7 mouse cellular contexts compared by ENCODE assay signal in genomic region chr10:127266112-127267091, GRCm38 (mm10). TPM values are rescaled to one million over a fixed set of nuclear protein-coding genes. Genes with fewer than 3 reads are reported as not detected.
DNase-seq lines count a peak whose midpoint lies in the region; ATAC-seq lines count a peak whose summit lies in the region.

Dctn2 (plus strand) TSS chr10:127266368.

- WGBS in embryonic facial prominence, embryonic 11.5 days, result under 1% methylated on average over 70 of the region's 70 CpGs
- WGBS in limb, embryonic 11.5 days, result under 1% methylated on average over 70 of the region's 70 CpGs
- under 1% methylated on average over 70 of the region's 70 CpGs for WGBS in midbrain, embryonic 14.5 days

- DNase-seq in adrenal gland, postnatal 14 days, result peak; percentile 97
- peak; percentile 96 for DNase-seq in embryonic facial prominence, embryonic 11.5 days (ENCODE audit: low spot score)
- DNase-seq in heart, adult 11 months, result peak; percentile 100
- peak; percentile 93 for DNase-seq in kidney, adult 18-20 months
- DNase-seq in limb, embryonic 11.5 days (ENCODE audit: low spot score), result peak; percentile 96
- peak; percentile 96 for DNase-seq in midbrain, embryonic 14.5 days
- peak; percentile 83 to 84 for DNase-seq in spleen, adult 18-20 months

- H3K9ac ChIP-seq in embryonic facial prominence, embryonic 11.5 days (replicated peaks; ENCODE audit: low read length), result peak within 1 kb of the TSS; percentile 92
- peak within 1 kb of the TSS; percentile 97 for H3K9ac ChIP-seq in limb, embryonic 11.5 days (ENCODE audit: low read length)
- peak within 1 kb of the TSS; percentile 100 for H3K9ac ChIP-seq in midbrain, embryonic 14.5 days (replicated peaks; ENCODE audit: low read length)

- peaks cover 11% of the 10 kb centered on the region for H3K27me3 ChIP-seq in embryonic facial prominence, embryonic 11.5 days (ENCODE audit: control insufficient read depth, insufficient read depth, low read length)
- H3K27me3 ChIP-seq in limb, embryonic 11.5 days (ENCODE audit: control insufficient read depth, insufficient read depth, low read length), result peaks cover 17% of the 10 kb centered on the region; the same call in 1 of the 2 replicates
- H3K27me3 ChIP-seq in midbrain, embryonic 14.5 days (ENCODE audit: control insufficient read depth, insufficient read depth, low read length), result no peaks in the 10 kb centered on the region

- ATAC-seq in embryonic facial prominence, embryonic 11.5 days (replicated peaks; ENCODE audit: insufficient number of reproducible peaks, low FRiP score, low TSS enrichment, low read depth), result peak; percentile 96
- ATAC-seq in limb, embryonic 11.5 days (ENCODE audit: insufficient number of reproducible peaks, low FRiP score, low TSS enrichment, low read depth), result peak; percentile 95
- peak; percentile 96 for ATAC-seq in midbrain, embryonic 14.5 days (ENCODE audit: low FRiP score, low TSS enrichment)

- no peaks in the 10 kb centered on the region; the same call in 1 of the 2 replicates for H3K36me3 ChIP-seq in embryonic facial prominence, embryonic 11.5 days (replicated peaks; ENCODE audit: control insufficient read depth, insufficient read depth, low read depth, low read length)
- H3K36me3 ChIP-seq in limb, embryonic 11.5 days (ENCODE audit: control insufficient read depth, insufficient read depth, low read length), result no peaks in the 10 kb centered on the region
- H3K36me3 ChIP-seq in midbrain, embryonic 14.5 days (ENCODE audit: control insufficient read depth, insufficient read depth, low read length), result peaks cover 33% of the 10 kb centered on the region

- H3K4me3 ChIP-seq in embryonic facial prominence, embryonic 11.5 days (ENCODE audit: low read depth, low read length), result peak within 1 kb of the TSS; percentile 77
- peak within 1 kb of the TSS; percentile 100 for H3K4me3 ChIP-seq in limb, embryonic 11.5 days (ENCODE audit: low read depth, low read length)
- peak within 1 kb of the TSS; percentile 100 for H3K4me3 ChIP-seq in midbrain, embryonic 14.5 days (replicated peaks; ENCODE audit: low read depth, low read length)

- no peaks in the 10 kb centered on the region; the same call in 1 of the 2 replicates for H3K4me1 ChIP-seq in embryonic facial prominence, embryonic 11.5 days (ENCODE audit: control insufficient read depth, insufficient read depth, low read length)
- peaks cover 9% of the 10 kb centered on the region for H3K4me1 ChIP-seq in limb, embryonic 11.5 days (ENCODE audit: control insufficient read depth, insufficient read depth, low read length)
- peaks cover 19% of the 10 kb centered on the region for H3K4me1 ChIP-seq in midbrain, embryonic 14.5 days (ENCODE audit: control insufficient read depth, insufficient read depth, low read length)

- H3K4me2 ChIP-seq in embryonic facial prominence, embryonic 11.5 days (ENCODE audit: low read depth, low read length), result peak within 1 kb of the TSS; percentile 69
- H3K4me2 ChIP-seq in limb, embryonic 11.5 days (ENCODE audit: low read depth, severe bottlenecking), result peak within 1 kb of the TSS; percentile 90
- H3K4me2 ChIP-seq in midbrain, embryonic 14.5 days (ENCODE audit: low read length), result peak within 1 kb of the TSS; percentile 96

- H3K9me3 ChIP-seq in embryonic facial prominence, embryonic 11.5 days (replicated peaks; ENCODE audit: control insufficient read depth, low read length), result no peaks in the 10 kb centered on the region
- no peaks in the 10 kb centered on the region for H3K9me3 ChIP-seq in limb, embryonic 11.5 days (ENCODE audit: control insufficient read depth, low read length)
- H3K9me3 ChIP-seq in midbrain, embryonic 14.5 days (ENCODE audit: control insufficient read depth, low read length), result no peaks in the 10 kb centered on the region

- peak within 1 kb of the TSS; percentile 63; the same call in 1 of the 2 replicates for H3K27ac ChIP-seq in embryonic facial prominence, embryonic 11.5 days (replicated peaks; ENCODE audit: low read depth, low read length)
- peak within 1 kb of the TSS; percentile 68; the same call in 1 of the 2 replicates for H3K27ac ChIP-seq in limb, embryonic 11.5 days (replicated peaks; ENCODE audit: low read depth, low read length)
- peak within 1 kb of the TSS; percentile 95 for H3K27ac ChIP-seq in midbrain, embryonic 14.5 days (replicated peaks; ENCODE audit: low read depth, low read length)

RNA-seq across cellular contexts. Expression of gene Dctn2, which starts in this region (rescaled TPM):
- 142 and 153 TPM in 2 replicates for total RNA-seq in adrenal gland, postnatal 14 days (2021)
- 162 and 180 TPM in 2 replicates for polyA plus RNA-seq in embryonic facial prominence, embryonic 11.5 days (2014; fragmentation: Nextera tagmentation; extraction: Ambion mirVana)
- polyA plus RNA-seq in limb, embryonic 11.5 days (2014; fragmentation: Nextera tagmentation; extraction: Ambion mirVana), result 160 and 170 TPM in 2 replicates
- polyA plus RNA-seq in midbrain, embryonic 14.5 days (2014; fragmentation: Nextera tagmentation; extraction: Ambion mirVana), result 295 and 323 TPM in 2 replicates

Comparison
In these comparisons a context has a peak if more than half of its experiments do, and no peak if none do; other contexts are left out.
1. Peak in every context shown above with its lines: DNase-seq, ATAC-seq, H3K4me3 ChIP-seq and H3K27ac ChIP-seq.